Mouse (Mus musculus): Measurements from ENCODE around the gene Snrnp25. TPM values are rescaled to one million over a fixed set of nuclear protein-coding genes. Genes with fewer than 3 reads are reported as not detected.

Snrnp25 gene
- total RNA-seq, 1 experiment from 2014 or later = 51.0 TPM

DNA sequence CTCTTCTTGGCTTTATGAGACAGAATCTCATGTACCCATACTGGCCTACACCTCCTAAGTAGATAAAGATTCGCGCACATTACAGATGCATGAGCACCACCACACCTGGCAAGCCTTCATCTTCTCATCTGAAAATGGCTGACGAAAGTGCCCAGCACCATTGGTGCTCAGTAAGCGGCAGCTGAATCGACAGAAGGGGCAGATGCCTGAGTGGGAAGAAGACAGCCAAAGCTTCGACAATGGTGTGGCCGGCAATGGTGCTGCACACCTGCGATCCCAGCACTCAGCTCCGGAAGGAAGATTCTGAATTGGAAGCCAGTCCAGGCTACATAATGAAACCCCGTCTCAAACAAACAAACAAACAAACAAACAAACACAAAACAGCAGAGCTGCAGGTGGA lies 14.1 kb downstream of the Snrnp25 start:
- no peak for ATAC-seq (replicated peaks in 1 of 2; ENCODE audit: insufficient read depth in 1 of 2, low FRiP score in 2 of 2, low TSS enrichment in 1 of 2, low read depth in 1 of 2, poor library complexity in 2 of 2, severe bottlenecking in 2 of 2)

DNA sequence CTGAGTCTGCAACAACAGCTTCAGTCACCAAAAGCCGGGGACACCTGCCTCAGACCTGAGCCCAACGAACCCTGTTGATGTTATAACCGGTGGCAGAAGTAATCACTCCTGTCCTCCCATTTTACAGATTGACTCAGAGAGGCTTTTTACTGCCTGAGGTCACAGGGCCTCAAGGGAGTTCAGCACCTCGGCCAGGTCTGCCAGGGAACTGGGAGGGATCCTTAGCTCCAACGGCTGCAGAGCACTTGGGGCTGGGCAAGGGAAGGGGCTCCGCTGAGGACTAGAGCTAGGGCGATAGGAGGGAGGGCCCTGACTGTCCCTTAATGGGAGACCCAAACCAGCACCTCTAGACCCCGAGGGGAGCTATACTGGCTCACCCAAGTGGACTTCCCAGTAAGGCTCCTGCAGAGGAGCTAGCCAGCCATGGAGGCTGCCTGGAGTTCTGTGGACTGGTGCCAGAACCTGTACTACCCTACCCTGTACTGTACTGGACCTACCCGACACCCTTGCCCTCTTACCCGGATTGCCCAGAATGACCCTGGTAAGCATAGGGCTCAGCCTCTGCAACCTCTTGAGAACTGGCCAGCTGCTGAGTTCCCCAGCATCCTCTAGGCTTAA lies 15.5 kb downstream of the Snrnp25 start:
- ATAC-seq (replicated peaks in 1 of 2; ENCODE audit: insufficient read depth in 1 of 2, low FRiP score in 2 of 2, low TSS enrichment in 1 of 2, low read depth in 1 of 2, poor library complexity in 2 of 2, severe bottlenecking in 2 of 2) = no peak

DNA sequence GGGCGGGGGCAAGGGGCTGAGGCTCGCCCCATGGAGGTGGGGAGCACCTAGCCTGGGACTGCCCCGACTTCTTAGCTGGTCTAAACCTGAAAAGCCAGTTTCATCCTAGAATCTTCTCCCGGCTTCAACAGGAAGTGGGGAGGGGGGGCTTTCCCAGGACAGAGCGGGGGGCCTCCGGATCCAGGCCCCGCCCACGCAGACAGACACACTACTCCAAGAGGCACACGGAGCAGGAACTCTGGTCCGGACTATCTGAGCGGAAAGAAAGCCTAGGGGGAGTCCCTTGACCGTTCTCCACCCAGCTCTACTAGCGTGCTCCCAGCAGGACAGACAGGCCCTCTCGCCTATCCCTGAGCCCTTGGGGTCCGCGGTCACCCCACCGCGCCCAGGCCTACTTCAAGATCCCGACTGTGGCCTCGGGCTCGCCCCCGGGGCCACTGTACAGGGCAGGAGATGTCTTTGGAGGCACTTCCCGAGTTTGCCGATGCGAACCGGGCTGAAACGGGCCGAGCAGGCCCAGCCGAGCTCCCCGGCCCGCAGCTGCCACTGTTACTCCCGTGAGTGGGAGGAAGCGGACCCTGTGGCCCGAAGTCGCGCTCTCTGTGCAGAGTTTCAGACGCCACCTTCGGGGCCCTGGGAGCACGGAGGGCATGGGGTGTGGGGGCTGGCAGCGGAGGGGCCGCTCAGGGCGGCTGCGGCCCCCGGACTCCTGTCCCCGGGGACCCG lies 16.2 kb downstream of the Snrnp25 start:
- ATAC-seq (replicated peaks in 1 of 2; ENCODE audit: insufficient read depth in 1 of 2, low FRiP score in 2 of 2, low TSS enrichment in 1 of 2, low read depth in 1 of 2, poor library complexity in 2 of 2, severe bottlenecking in 2 of 2) = no peak

DNA sequence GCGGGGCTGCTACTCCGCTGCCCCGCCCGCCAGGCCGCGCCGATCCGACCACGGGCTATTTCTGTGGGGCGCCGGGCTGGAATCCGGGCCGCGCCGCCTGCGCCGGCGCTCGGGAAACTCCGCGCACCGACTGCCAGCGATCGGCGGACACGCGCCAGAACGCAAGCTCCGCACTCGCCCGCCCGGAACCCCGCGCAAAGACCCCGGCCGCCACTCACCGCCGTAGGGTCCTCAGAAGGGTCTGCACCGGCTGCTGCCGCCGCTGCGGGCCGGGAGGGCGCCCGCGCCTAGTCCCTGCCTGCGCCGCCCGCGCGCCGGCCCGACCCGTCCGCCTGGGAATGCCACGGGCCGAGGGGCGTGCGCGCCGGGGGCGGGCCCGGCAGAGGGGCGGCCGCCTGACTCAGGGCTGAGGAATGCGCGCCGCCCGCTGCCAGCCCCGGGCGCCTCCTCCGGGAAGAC lies 16.8 kb downstream of the Snrnp25 start, which contains the start of gene Rhbdf1:
TSS of gene Rhbdf1 (minus strand) at position 350 of the 459 bp plus-strand sequence.
- no peak for ATAC-seq (replicated peaks in 1 of 2; ENCODE audit: insufficient read depth in 1 of 2, low FRiP score in 2 of 2, low TSS enrichment in 1 of 2, low read depth in 1 of 2, poor library complexity in 2 of 2, severe bottlenecking in 2 of 2)

DNA sequence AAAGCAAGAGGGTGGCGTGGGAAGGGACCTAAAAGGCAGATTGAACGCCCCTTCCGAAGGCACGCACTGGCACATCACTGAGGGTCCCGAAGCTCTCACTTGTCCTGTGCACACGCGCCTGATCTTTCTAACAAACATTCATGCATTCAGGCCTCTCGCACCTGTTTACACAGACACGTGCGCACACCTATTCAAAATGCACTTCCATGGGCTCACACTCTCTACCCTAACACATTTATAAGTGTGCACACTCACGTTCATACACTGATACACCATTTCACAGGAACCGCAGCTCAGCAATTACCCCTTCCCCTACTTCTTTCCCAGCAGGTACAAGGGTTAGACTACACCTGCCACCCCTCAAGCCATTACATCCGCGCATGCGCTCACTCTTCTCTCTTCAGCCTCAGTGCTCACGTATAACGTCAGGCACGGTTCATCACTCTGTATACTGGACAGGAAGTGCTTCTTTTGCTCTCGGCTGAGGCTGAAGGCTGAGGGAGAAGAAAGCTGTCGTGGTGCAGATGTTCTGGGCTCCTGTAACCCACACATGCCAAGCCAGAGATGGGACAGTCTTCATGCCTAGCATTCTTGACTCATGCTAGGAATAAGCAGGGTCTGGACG lies 17.5 kb downstream of the Snrnp25 start:
- no peak for ATAC-seq (replicated peaks in 1 of 2; ENCODE audit: insufficient read depth in 1 of 2, low FRiP score in 2 of 2, low TSS enrichment in 1 of 2, low read depth in 1 of 2, poor library complexity in 2 of 2, severe bottlenecking in 2 of 2)

DNA sequence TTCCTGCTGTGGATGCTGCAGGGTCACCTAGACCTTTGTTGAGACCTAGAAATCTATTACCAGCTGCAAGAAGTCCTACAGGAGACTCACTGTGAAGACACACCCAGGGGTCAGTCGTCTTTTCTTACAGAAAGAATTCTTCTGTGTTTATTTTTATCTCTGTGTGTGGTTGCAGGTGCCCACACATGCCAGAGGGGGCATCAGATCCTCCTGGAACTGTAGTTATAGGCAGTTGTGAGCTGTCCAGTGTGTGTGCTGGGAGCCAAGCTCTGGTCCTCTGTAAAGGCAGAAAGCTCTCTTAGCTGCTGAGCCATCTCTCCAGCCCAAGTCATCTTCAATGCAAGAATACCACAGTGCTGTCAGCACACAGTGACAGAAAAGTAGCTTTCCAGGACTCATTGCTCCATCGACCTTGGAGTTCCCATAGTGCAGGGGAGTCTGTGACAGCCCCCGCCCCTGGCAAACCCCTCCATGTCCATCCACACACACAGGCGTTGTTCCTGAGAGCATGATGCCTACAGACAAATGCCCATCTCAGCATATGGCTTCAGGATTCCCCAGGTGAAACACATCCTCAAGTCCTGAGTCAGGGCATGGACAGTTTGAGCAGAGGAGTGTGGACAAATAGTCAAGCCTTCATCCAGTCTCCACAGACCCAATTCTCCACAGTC lies 18.2 kb downstream of the Snrnp25 start:
- no peak for ATAC-seq (replicated peaks in 1 of 2; ENCODE audit: insufficient read depth in 1 of 2, low FRiP score in 2 of 2, low TSS enrichment in 1 of 2, low read depth in 1 of 2, poor library complexity in 2 of 2, severe bottlenecking in 2 of 2)

DNA sequence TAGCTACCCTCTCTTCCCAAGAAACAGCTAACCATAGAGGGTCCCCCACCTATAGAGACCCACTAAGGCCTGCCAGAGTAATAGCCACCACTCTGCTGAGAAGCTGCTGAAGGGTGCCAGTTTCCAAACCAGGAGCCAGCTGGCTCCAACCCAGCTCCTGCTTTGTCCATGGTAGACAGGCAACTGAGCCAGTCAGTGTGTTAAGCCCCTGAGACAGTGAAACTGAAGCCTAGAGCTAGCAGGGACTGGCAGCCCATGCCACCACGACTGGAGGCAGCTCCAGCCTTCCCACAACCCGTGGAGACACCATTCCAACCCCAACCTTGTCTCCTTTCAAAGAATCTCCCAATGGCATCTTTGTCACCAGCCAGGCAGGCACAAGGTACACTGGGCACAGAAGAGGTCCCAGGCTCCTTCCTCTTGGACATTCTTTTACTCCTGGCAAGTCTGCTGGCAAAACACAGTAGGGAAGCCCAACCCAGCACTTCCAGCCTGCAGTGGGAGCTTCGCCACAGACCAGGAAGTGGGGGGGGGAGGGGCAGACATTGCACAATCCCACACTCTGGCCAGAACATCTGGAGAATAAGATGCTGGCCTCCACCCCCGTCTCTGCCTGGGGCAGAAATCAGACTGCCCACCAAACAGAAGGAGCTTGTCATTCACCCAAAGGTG lies 19.4 kb downstream of the Snrnp25 start:
- ATAC-seq (replicated peaks in 1 of 2; ENCODE audit: insufficient read depth in 1 of 2, low FRiP score in 2 of 2, low TSS enrichment in 1 of 2, low read depth in 1 of 2, poor library complexity in 2 of 2, severe bottlenecking in 2 of 2) = peak; percentile 5 to 33; a peak in 3 of 4 replicates

DNA sequence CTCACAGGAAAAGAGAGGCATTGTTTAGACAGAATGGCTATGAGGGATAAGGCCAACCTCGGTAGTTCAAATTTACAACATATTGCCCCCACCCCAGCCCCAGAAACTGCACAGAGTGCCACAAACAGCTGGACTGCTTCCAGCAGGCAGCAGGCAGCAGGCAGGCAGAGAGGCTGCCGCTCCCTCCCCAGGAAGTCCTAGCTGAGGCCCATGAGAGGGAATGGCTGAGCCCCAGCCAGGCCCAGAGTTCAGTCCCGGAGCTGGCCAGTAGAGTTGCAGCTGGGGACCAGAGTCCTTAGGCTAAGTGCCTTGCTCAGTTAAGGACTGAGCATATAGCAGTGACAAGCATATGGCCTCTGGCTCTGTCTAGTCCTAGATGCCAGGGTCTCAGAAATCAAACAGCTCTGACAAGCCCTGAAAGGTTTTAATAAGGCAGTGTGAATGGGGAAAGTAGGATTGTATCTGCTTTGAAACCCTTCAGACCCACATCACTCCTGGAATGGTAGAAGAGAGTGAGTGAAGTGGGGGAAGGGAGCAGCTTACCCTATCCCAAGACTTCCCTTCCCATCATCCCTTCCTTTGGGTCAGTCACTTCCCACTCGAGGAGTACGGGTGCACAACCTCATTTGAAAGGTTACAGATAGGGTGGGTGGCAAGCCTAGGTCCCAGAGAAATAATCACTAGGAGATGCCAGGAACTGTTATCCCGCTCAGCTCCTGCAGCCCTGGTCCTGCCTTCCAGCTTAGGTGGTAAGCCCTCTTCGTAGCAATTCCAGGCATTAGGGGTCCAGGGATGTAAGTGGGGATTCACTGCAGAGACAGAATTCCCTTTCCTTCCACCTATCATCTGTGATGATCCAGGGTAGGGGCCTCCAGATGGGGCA lies 20.2 kb downstream of the Snrnp25 start:
- ATAC-seq (replicated peaks in 1 of 2; ENCODE audit: insufficient read depth in 1 of 2, low FRiP score in 2 of 2, low TSS enrichment in 1 of 2, low read depth in 1 of 2, poor library complexity in 2 of 2, severe bottlenecking in 2 of 2) = peak; percentile 30 to 44

DNA sequence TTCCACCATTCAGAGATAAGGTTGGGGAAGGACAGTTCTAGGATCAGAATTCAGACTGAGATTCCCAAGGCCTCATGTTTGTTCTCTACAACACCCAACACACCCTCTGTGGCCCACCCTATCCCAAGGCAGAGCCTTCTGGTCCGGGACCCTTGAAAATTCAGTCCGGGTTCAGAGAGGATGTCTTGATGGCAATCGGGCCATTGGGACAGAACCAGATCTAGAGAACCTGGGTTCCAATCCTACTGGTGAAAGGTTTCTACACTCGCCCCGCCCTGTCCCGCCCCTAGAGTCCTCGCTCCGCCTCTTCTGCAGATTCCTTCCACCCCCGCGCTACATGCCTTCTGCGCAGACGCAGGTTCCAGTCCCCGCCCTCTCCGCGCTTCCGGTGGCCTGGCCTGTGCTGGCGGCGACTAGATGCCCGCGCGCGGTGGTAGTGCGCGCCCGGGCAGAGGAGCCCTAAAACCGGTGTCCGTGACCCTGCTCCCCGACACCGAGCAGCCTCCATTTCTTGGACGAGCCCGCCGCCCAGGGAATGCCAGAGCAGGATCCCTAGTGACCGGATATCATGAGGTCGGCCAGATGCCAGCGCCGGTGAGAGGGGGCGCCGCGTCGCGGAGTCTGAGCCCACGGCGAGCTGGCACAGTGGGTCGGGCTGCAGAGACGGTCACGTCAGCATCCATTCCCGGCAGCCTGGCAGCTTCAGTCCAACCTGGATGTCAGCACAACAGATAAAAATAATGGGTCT lies 21.1 kb downstream of the Snrnp25 start, which contains the start of gene Mpg:
TSS of gene Mpg (plus strand) at position 382 of the 748 bp plus-strand sequence.
- ATAC-seq (replicated peaks in 1 of 2; ENCODE audit: insufficient read depth in 1 of 2, low FRiP score in 2 of 2, low TSS enrichment in 1 of 2, low read depth in 1 of 2, poor library complexity in 2 of 2, severe bottlenecking in 2 of 2) = peak; percentile 68 to 77

DNA sequence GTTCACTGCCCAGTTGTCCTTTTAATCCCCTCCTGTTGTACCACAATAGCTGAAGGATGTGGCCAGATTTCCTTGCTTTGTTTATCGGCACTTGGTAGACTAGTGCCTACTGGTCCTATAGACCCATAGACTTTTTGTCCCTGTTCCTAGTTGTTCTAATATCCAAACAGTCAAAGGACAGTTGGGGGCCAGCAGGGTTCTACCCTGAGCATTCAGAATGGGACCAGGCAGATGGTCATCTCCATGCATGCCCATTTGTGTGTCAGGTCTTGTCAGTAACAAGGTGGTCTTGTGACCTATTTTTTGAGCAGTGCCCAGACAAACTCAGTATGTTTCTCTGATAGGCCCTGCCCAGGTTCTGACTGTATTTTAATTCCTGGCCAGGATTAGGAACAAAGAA lies 21.8 kb downstream of the Snrnp25 start:
- no peak for ATAC-seq (replicated peaks in 1 of 2; ENCODE audit: insufficient read depth in 1 of 2, low FRiP score in 2 of 2, low TSS enrichment in 1 of 2, low read depth in 1 of 2, poor library complexity in 2 of 2, severe bottlenecking in 2 of 2)

DNA sequence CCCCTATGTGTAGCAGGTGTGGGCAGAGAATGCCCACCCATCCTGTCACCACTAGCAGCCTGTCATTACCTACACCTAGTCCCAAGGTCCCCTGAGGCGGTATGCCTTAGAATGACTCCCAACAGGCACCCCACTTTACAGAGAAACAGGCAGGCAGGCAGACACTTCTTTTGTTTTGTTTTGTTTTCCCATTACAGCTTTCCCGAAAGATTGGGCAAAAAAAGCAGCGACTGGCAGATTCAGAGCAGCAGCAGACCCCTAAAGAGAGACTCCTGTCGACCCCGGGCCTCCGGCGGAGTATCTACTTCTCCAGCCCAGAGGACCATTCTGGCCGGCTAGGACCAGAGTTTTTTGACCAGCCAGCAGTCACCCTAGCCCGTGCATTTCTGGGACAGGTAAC lies 22.3 kb downstream of the Snrnp25 start:
- ATAC-seq (replicated peaks in 1 of 2; ENCODE audit: insufficient read depth in 1 of 2, low FRiP score in 2 of 2, low TSS enrichment in 1 of 2, low read depth in 1 of 2, poor library complexity in 2 of 2, severe bottlenecking in 2 of 2) = no peak

DNA sequence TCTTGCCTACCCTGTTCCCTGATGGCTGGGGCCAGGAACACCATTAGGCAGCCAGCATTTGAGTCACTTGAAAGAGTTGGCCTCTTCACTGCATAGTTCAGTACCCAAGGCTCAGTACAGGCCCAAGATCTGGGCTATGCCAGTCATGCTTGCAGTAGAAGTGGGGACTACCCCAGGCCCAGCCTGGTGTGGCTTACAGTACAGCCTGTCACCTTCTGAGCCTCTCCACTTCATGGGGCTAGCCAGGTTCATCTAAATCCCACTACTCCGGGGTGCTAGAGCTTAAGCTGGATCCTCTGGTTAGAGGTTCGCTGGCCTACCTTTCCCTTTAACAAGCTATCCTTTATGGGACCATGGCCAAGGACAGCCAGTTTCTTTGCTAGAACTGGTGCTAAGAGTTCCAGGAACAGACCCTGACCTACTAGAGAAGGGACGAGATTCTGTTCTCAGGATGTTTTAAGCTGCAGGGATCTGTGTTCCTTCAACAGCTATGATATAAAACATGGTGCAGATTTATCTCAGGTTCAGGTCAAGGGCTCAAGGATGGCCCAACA lies 23.2 kb downstream of the Snrnp25 start:
- no peak for ATAC-seq (replicated peaks in 1 of 2; ENCODE audit: insufficient read depth in 1 of 2, low FRiP score in 2 of 2, low TSS enrichment in 1 of 2, low read depth in 1 of 2, poor library complexity in 2 of 2, severe bottlenecking in 2 of 2)

DNA sequence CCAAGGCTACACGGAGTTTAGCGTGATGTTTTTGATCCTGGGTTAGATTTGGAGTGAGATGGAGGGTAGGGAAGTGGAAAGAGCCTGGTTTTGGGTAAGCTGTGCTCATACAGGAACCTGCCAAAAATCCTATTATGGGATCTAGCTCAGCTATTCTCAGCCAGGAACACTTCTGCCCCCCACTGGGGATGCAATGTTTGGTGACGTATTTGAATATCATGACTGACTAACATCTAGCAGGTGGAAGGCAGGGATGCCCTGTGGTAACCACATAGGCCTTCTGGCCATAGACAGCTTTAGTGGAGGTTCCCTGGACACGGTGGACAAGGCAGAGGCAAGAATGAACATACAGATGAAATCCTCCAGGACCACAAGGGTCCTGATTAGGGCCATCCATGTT lies 25.0 kb downstream of the Snrnp25 start:
- ATAC-seq (replicated peaks in 1 of 2; ENCODE audit: insufficient read depth in 1 of 2, low FRiP score in 2 of 2, low TSS enrichment in 1 of 2, low read depth in 1 of 2, poor library complexity in 2 of 2, severe bottlenecking in 2 of 2) = no peak

DNA sequence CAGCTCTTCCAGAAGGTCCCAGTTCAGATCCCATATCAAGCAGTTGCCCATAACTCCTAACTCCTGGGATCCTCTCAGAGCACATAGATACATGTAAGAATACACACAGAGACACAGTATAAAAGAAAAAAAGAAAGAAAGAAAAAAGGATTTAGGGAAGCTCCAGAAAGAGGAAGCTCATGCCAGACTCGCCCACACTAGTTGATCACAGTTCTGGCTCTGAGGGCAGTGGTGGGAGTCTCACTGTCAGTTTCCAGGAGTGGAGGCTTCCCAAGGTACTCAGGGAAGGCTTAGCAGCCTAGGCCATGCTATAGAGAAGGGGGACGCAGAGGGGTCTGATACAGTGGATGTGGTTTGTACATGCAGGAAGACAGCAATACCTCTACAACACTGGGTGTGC lies 25.9 kb downstream of the Snrnp25 start:
- ATAC-seq (replicated peaks in 1 of 2; ENCODE audit: insufficient read depth in 1 of 2, low FRiP score in 2 of 2, low TSS enrichment in 1 of 2, low read depth in 1 of 2, poor library complexity in 2 of 2, severe bottlenecking in 2 of 2) = no peak

DNA sequence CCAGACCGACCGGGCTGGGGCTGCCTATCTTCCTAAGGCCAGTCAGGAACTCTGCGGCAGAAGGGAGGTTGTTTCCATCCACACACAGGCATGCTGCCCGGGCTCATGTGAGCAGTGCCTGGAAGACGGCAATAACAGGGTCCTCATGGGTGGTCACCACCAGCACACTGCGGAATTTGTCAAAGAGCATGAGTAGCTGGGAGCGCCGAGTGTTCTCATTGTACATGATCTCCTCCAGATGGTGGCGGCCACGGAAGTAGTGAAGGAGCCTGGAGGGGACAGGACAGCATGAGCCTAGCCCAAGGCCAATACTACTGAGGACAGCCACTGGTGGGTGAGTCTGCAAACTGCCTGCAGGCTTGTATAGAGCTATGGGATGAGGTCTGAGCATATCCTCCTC lies 27.6 kb downstream of the Snrnp25 start:
- ATAC-seq (replicated peaks in 1 of 2; ENCODE audit: insufficient read depth in 1 of 2, low FRiP score in 2 of 2, low TSS enrichment in 1 of 2, low read depth in 1 of 2, poor library complexity in 2 of 2, severe bottlenecking in 2 of 2) = no peak

DNA sequence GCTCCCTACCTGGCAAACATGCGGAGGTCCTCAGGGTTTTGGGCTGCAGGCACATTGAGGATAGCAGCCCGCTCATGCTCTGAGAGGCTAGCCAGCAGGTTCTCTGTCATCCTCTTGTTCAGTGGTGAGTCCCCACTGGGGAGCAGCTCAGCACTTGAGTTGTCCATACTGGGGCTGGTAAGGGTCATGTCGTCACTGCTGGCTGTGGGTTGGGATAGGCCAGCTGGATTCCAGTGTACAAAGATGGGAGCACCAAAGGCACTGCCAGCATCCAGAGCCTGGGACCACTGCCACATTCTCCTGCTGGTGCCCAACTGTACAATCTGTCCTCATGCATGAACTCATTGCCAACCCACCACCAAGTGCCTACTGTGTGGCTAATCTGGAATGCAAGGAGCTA lies 28.7 kb downstream of the Snrnp25 start:
- no peak for ATAC-seq (replicated peaks in 1 of 2; ENCODE audit: insufficient read depth in 1 of 2, low FRiP score in 2 of 2, low TSS enrichment in 1 of 2, low read depth in 1 of 2, poor library complexity in 2 of 2, severe bottlenecking in 2 of 2)

All from hematopoietic stem cell, adult 5-6 weeks (primary cell).